Mouse (Mus musculus): ENCODE results near the gene Traf4.

GRCm38 (mm10) chr11:78182450-78182849 is 17.1 kb upstream of the Traf4 start:
- no peak for TF ChIP-seq MAX (IDR thresholded peaks at IDR 0.05)
- no peak for TF ChIP-seq CTCF (IDR thresholded peaks at IDR 0.05; ENCODE audit: control insufficient read depth, insufficient read depth, insufficient read length)
- TF ChIP-seq CEBPB (IDR thresholded peaks at IDR 0.05; ENCODE audit: low read depth): no peak
- TF ChIP-seq USF1 (IDR thresholded peaks at IDR 0.05; ENCODE audit: low read depth): no peak
- TF ChIP-seq FOSL1 (IDR thresholded peaks at IDR 0.05; ENCODE audit: insufficient read depth, low read length, poor library complexity, severe bottlenecking): no peak
- no peak for TF ChIP-seq MYOD1 (IDR thresholded peaks at IDR 0.05; ENCODE audit: control insufficient read depth, insufficient read length, low read depth)
- TF ChIP-seq MYOG (IDR thresholded peaks at IDR 0.05; ENCODE audit: control insufficient read depth, extremely low read depth, insufficient read length): no peak
